Mouse (Mus musculus) cerebellum, postnatal 4 days (tissue): ENCODE data around the gene Prkar1b.

Experiments used
- DNase-seq, 2 experiments: peaks; one replicate each; pipeline ENCODE4 v3.0.0; 2022; ENCODE audit warnings: low spot score in 2 of 2, mixed read lengths in 1 of 2

The Prkar1b gene

DNA sequence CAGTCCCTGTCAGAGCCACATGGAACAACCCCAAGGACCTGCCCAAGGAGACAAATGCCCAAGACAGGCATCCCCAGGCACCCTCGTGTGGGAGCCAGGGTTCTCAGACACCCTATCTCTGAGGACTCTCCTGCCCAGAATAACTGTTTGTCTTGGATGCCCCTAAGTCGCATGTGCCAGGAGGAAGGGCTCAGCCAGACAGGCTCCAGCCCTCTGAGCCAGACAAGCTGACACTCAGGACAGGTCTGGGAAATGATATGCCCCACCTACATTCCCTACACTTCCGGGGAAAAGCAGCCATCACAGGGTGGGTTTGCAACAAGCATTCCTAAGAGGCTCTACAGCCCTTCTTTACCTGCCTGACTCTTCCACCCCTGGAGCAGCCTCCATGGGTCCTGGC is 172.0 kb downstream of the Prkar1b start:
- no peak for DNase-seq

DNA sequence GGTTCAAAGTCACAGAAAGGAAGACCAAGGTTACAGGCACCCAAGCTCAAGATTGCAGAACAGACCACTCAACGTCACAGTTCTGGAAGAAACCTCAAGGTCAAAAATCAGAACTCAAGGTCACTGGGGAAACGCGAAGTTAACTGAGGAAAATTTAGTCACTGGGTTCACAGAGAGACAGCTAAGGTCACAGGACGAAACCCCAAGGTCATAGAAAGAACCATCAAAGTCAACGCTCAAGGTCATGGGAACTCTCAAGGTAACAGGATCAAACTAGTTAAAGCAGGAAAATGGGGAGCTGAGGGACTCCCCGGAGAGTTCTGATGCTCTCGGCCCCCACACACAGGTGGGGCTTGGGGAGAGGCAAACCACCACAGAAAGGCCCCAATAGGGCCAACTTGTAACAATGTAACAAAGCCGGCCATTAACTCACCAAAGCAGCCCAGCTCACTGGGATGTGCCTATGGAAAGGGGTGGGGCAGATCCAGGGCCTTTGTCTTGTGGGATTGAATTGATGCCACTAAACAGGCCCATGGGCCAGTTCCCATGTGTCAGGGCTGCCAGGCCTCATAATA is 174.8 kb downstream of the Prkar1b start:
- DNase-seq, result no peak

DNA sequence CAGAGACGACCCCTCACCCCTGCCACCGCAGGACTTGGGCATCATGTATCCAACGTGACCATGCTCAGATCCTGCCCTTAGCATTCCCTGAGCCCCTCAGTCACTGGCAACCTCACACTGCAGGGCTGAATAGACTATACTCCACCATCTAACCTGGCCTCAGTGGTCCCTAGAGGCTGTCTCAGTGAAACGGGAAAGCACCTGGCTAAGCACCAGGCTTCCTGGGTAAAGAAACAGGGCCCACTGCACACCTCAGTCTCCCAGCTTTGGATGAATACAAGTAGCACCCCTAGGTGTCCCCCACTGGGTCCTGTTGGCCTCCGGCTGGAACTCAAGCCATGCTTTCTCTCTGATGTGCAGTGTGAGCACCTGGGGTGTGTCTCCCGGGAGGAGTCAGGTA is 176.3 kb downstream of the Prkar1b start:
- DNase-seq, result no peak

DNA sequence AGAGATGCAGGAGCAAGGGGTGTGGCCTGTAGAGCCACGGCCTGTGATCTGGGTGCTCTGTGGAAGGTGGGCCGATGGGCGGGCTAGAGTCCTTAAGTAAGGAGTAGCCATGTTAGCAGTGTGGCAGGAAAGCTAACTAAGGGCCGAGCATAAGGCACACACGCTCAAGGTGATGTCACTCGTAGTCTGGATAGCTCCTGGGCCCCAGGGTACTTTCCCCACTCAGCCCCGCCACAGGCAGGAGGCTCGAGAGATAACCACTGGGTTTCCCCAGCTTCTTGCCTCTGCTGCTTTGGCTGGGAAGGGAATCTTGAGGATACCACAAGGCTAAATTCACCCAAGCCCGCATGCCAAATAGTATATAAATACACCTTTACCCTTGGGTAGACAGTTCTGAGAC is 178.4 kb downstream of the Prkar1b start:
- DNase-seq, result no peak

DNA sequence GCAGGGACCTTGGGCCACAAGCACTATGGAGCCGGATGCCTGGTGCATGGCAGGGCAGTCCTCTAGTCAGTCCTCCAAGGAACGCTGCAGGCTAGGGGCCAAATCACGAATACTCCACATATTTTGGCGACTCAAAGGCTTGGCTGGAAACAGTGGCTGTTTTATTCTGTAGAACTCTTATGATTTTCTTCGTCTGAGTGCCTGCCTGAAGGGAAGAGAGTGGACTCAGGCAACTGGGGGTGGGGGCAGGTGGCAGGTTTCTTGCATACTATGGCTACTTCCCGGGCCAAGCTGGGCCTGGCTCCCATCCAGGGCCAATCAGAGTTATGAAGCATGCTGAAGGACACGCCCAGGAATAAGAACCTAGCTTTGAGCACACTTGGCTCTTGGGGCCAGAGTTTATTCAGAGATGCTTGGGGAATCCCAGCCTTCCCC is 179.7 kb downstream of the Prkar1b start:
- DNase-seq, result no peak
